Mouse (Mus musculus) heart, postnatal 25 days (tissue): Measurements from ENCODE around the gene Wwox. TPM values are rescaled to one million over a fixed set of nuclear protein-coding genes. Genes with fewer than 3 reads are reported as not detected.

Experiments
- DNase-seq: peaks from one replicate; pipeline ENCODE4 v3.0.0; 2022; ENCODE audit warnings: low spot score
- intact Hi-C: fragments of 180-260 bp; cut with DNase I; formaldehyde crosslinking; loops from one replicate; pipeline ENCODE4 v1.15.1; 2025
- total RNA-seq, 2 experiments: library from RNA; stranded (reverse); gene quantifications; 2 replicates each; pipeline ENCODE4 v1.2.3; 2021

Gene Wwox
- total RNA-seq, 2 experiments from 2014 or later: 3.9 to 4.0 TPM

DNA sequence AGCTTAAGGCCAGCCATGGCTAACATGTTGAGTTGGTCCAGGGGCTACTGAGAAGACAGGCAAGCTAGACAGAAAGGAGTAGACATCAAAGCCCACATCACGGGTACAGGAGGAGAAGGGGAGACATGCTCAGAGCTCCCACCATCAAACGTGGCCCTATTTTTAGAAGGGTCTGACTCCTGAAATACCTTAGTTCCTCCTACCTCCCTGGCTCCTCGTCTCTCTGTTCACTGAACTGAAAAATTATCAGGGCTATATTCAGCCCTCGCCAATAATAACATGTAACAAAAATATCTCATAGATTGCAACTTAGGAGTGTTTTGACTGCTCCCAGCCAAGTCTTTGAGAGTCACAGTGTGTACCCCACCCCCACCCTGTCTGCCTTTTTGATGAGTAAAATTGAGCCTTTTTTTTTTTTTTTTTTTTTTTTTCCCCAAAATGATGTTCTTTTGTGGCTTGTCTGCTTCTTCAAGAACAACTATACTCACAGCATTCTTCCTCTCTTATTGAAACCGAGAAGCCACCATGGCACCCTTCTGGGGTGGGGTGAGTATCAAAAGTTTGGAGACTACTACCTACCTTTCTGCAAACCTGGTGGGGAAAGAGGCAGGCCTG is 535.0 kb downstream of the Wwox start:
- intact Hi-C loops: loop anchor here (5.0 kb wide), 1 partner anchor 517 kb away; no protein-coding TSS in a partner anchor
- no peak for DNase-seq

- intact Hi-C loops: no loop called here
- no peak for DNase-seq
Observed at GRCm38 (mm10) chr8:114977746-114978145, 538.3 kb downstream of the Wwox start.

GRCm38 (mm10) chr8:114978206-114978960 is 538.9 kb downstream of the Wwox start:
- intact Hi-C loops: no loop called here
- no peak for DNase-seq

- DNase-seq: no peak
- intact Hi-C loops: no loop called here
Observed at GRCm38 (mm10) chr8:114979671-114980070, 540.2 kb downstream of the Wwox start.

- DNase-seq: no peak
- intact Hi-C loops: no loop called here
Observed at GRCm38 (mm10) chr8:114982762-114983161, 543.3 kb downstream of the Wwox start.

DNA sequence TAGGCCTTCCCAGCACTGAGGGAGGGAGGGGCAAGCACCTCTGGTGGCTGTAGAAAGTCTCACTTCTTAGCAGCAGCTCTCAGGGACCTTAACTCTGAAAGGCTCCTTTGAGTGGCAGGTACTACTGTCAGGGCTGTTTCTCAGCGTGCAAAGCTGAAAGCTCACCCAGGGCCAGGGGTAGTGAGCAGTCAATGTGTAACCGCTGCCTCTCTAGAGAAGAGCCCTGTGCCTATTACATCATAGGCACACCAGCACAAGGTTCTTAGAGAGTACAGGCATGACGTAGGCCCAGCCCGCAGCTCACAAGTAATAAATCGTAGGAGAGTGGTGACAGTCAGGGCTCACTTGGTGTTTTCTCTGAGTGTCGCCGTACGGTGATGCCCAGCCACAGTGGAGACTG is 545.0 kb downstream of the Wwox start:
- DNase-seq: no peak
- intact Hi-C loops: no loop called here

DNA sequence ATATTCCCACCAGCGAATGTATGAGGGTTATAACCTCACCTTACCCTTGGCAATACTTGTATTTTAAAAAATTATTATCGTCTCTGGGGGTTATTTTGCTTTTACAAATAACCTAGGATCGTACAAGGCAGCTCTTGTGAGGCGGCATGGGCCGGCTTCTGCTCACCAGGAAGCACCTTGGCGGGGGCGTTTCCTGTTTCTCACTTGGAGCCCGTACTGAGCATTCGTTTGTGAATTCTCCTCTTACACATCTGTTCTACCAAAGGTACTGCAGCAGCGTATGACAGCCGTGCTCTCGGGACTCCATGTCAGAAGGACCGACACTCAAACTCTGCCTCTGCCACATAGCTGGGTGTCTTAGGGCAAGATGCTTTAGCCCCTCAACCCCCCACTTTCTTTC is 546.5 kb downstream of the Wwox start:
- DNase-seq: no peak
- intact Hi-C loops: no loop called here

DNA sequence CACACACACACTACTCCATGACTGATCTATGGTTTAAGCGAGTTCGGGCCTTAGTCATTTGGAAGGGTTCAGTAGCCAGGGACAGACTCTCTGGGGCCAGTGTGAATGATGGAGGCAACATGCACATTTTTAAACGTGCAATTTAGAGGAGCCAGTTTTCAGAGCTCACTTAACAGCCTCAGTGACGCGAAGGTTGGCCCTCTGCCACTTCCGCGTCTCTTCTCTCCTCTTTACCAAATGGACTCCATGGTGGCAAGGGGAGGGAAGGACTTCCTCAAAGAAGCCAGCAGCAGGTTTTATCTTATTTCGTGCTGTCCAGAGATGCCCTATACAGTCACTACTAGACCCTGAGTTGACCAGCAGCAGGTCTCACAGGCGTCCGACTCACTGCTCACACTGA is 547.5 kb downstream of the Wwox start:
- DNase-seq: no peak
- intact Hi-C loops: no loop called here

DNA sequence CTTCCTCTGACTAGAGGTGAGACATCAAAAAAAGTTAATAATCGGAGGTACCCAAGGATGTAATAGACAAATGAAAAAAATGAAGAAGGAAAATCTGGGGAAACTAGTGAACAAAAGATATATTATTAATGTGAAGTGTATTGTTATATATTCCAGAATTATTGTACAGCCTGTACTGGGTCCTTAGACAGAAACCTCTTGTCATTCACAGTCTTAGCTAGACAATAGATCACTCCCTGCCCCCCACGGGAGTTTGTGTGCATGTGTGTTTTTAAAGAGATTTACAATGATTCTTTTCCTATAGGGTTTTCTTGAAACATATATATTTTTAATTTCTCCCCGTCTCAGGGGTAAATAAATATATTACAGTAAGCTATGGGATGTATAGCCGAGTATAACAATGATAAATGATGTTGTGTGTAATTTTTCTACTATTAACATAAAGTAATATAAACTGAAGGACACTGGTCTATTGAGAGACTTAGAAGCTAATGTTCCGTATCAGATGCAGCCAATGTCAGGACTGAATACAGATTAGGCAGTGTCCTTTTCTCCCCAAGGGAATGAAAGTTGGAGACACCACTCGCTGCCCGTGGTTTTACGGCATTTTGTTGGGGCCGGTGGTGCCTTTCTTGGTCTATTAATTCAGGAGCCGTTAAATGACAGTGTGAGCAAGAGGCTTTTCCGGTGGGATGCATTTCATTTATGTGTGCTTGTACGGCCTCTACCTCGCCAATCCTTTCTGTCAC is 551.6 kb downstream of the Wwox start:
- no peak for DNase-seq
- intact Hi-C loops: no loop called here

- no peak for DNase-seq
- intact Hi-C loops: no loop called here
Observed at GRCm38 (mm10) chr8:115000736-115001135, 561.3 kb downstream of the Wwox start.

DNA sequence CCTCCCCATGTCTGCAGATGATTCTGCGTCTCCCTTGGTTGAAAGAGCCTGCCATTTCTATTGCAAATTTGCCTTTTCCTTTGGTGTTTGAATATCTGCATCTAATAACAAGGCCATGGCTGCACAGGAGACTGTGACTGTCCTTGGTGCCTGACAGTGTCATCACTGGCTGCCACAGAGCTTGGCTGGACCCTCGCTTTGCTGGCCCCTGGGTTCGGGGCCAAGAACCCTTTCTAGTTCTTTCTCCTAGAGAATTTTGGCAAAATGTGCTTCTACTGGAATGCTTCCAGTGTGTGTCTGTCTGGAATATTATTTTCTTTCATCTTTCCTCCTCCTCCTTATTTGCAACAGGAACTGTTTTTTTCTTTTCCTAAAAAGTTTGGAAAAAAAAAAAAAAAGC is 565.6 kb downstream of the Wwox start:
- no peak for DNase-seq
- intact Hi-C loops: no loop called here

- DNase-seq: no peak
- intact Hi-C loops: no loop called here
Observed at GRCm38 (mm10) chr8:115006561-115006960, 567.1 kb downstream of the Wwox start.

DNA sequence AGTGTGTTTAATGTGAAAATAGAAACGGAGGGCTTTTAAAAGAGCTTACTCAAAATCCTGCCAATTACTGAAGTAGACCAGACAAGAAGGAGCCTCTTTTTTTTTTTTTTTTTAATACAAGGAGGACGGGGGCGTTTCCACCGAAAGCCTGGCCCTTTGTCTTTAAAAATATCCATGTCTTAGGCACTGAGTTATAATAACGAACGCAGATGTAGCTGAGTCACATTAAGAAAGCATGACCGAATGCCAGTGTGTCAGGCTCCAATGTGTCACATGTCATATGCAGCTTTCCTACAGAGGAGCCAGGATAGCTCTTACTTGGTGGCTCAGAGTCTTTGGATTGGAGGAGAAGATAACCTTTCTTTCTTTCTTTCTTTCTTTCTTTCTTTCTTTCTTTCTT is 567.8 kb downstream of the Wwox start:
- DNase-seq: no peak
- intact Hi-C loops: no loop called here

- intact Hi-C loops: no loop called here
- no peak for DNase-seq
Observed at GRCm38 (mm10) chr8:115008624-115009620, 569.5 kb downstream of the Wwox start.

DNA sequence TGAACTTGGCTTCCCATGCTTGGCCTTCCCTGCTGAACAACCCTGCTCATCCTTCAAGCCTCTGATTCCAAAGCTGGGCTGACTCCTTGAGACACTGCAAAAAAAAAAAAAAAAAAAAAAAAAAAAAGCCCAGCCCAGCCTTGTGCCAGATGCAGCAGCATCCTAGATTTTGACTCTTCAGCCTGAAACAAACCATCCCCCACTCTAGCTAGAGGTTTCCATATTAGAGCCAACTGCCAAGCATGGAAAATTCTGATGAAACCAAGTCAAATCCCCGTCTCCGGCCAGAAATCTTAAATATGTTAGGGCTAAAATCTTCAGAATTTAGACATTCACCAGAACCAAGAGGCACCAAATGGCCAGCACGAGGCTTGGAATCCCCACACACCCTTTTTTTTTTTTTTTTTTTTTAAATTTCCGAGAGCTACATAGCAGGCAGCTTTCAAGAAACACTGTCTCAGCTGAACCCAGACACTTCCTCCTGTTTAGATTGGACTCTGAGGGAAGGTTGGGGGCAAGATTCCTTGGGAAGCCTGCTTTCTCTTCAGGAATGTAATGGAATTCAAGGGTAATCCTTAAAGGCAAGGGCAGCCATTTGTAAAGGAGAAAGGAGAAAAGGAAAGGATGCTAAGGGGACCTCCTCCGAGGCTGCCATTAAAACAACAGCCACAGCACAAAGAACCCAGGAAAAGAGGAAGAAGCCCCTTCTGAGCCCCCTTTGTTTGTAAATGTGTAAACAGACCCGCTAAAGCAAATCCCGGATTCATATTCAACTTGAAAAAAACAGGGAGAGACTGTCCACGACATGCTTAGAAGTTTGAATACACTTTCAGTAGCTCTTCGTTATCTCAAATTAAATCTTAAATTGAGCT is 570.7 kb downstream of the Wwox start:
- intact Hi-C loops: no loop called here
- DNase-seq: no peak

DNA sequence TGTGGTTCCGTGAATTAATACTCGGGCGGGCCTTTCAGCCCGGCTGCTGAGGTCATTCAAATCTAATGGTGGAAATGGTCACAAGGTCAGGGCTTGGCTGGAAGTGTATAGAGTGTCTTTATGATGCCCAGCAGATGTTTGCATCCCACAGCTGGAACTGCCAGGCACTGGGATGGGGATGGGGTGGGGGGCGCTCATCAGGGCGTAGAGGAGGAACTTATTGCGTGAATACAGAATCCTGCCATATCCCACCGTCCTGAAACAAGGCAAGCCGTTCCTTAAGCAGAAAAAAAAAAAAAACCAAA is 571.3 kb downstream of the Wwox start:
- intact Hi-C loops: no loop called here
- DNase-seq: no peak

DNA sequence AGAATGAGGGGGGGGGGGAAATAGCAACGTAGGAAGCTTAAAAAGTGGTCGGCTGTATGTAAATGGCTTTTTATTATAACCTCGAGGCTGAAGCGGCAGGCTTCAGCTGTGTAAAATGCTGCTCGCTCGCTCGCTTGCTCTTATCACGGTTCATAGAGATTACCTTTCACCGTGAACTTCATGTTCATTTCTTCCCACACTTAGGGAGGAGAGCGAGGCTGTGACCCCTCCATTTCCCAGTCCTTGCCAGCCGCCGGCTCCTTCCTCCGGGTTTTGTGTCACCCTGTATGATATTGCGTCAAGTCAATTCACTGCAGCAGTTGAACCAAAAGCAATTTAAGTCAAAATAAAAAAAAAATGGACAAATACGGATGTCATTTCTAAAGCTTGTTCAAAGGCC is 580.2 kb downstream of the Wwox start:
- intact Hi-C loops: no loop called here
- no peak for DNase-seq

DNA sequence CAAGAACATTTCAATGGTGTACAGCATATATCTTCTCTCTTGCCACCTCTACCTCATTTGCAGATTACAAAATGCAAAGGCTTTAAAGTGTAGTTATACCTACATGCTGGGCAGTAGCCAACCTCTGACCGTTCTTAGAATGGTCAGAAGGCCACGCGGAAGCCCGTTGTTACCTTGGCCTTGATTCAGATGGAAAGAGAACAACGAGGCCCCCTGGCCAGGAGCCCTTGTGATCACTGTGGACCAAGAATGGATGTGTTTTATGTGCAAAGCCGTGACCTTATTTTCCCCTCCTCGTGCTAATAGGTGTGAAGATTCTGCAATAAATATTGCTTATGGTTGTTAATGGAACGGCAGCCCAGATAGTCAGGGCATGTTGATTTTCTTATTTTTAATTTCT is 582.3 kb downstream of the Wwox start:
- intact Hi-C loops: no loop called here
- DNase-seq: no peak

- DNase-seq: no peak
- intact Hi-C loops: no loop called here
Observed at GRCm38 (mm10) chr8:115024062-115024461, 584.6 kb downstream of the Wwox start.
